Mouse (Mus musculus) neutrophil, adult 65 days (primary cell): ENCODE results near the gene Ifitm1. TPM values are rescaled to one million over a fixed set of nuclear protein-coding genes. Genes with fewer than 3 reads are reported as not detected.

Source experiments
- total RNA-seq: library from RNA; stranded (reverse); gene quantifications from 2 replicates; pipeline ENCODE4 v1.2.4, GENCODE M21; 2023

The Ifitm1 gene
- total RNA-seq = 416 and 495 TPM in 2 replicates

GRCm38 (mm10) chr7:140966921-140967320 lies at the start of gene Ifitm1:
Gene Ifitm1, plus strand, starts transcription at chr7:140967221.

DNA sequence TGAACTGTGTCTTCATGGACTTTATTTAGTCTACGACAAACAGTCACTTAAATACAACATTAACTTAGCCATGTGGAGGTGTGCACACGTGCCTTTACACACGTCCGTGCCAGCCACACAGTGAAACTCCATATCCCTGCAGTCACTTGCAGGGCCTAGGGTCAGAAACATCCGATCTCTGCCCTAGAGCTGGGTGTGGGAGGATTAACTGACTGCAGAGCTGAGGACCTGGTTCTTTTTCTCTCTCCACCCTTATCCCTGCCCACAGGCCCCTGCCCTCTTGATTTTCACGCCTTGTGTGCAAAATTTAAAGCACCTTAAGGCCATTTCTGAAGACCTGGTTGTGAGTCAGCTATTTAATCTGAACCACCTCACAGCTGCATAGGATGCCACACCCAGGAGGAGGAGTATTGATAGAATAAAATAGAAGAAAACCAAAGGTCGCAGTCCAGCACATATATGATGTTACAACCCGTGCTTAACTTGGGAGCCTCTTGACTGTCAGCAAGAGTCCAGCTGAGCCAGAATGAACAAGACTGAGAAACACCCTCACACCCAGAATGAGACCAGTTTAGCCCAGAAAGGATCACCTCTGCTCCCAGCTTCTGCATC lies 46.5 kb upstream of the Ifitm1 start, which contains the start of gene Nlrp6:
Nlrp6 (plus strand) TSS at position 485 of the 612 bp plus-strand sequence.

DNA sequence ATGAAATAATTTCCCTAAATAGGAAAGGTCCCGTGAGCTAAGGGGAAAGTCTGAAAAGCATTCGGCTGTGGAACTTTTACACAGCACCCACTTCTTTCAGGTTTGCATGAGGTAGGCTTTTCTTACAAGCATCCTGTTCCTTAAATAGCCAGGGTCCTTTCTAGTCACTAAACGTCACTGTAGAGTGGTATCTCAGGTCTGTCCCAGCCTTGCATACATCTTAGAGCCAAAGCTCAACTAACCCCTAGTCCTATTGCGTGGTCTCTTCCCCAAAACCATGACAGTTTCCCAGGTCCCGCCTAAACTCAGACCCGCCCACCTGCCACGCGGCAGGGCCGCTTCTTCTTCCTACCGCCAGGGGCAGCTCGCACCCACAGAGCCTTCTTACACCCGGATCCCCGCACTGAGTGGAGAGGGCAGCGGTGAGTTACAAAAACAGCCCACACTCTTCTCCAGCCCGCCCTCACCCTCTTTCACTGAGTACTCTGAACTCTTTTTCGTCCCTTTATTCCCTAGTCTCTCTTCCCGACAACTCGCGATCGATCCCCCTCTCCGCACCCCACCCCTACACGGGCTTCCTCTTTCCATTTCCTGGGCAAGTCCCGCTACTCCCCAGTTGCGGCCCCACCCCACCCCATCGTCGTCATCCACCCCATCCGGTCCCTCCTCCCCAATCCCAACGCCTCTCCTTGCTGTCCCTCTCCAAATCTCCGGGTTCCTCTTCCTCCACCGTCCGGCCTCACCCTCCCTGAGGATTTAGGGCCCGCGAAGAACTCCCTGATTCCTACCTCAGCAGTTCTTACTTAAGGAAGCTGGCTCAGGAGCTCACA lies 25.6 kb upstream of the Ifitm1 start, which contains the start of gene Pgghg:
Pgghg (plus strand) TSS at position 170 of the 830 bp plus-strand sequence.

DNA sequence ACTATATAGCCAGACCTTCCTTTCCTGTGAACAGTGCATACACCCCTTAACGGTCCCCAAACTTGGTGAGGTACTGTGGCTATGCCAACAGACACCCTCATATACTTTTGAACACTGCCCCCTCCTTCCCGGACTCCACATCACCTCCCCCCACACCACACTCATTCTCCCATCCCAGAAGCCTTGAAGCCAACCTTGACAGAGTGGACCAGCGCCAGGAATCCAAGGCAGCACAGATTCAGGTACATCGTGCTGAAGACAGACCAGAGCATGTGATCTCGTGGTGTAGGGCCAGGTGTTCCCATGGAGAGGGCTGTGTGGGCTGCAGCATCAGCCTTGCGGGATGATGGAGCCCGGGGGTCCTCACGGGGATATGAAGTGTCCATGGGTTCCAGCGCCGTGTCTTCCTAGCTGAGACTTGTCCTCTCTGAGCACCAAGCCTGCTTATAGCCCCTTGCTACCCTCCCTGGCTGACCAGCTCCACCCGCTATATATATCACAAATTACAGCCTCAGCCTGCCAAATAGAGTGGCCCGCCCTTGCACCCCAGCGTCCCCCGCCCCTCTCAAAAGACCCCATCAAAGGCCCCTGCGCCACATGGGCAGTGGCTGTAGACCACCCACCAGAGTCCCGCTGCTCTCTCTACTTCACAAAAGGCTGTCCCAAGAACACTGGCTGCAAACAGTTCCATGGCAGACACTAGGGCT lies 17.0 kb upstream of the Ifitm1 start, which contains the start of gene Ifitm5:
Ifitm5 (minus strand) TSS at position 468 of the 707 bp plus-strand sequence.

DNA sequence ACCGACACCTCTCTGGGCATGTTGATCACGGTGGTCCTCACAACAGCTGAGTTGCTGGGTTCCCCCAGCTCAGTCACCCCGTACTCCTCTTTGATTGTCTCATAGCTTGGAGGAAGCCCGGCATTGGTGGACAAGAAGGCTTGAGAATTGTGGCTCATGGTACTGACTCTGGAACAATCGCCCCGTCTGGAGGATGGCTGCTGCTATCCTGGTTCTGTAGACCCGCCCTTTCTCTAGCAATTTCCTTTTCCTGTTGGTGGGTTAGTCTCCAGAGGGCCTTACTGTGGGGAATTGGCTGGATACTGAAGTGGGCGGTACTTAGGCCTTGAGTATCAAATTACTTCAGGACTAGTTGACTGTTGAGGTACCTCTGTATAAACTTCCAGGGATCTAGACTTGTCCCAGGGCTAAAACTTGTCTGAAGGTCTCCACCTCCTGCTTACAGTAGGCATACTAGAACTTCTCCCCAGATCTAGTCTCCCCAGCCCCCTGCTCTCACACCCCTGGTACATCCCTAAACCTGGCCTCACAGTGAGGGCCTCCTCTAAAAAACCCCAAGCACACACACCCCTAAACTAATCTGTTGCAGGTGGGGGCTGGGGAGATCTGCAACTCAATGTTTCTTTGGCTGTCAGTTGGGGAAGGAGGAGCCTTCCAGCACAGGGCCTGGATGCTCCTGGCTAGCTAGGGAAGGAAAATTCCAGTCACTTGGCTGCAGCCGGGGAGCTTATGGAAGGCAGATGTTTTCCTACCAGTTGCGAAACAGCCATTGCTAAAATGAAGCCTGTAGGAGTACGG lies 11.1 kb upstream of the Ifitm1 start, which contains the start of the genes Gm45717 and Ifitm2:
Gm45717 (minus strand) TSS at position 180 of the 798 bp plus-strand sequence.
Ifitm2 (minus strand) TSS at position 230 of the 798 bp plus-strand sequence.

GRCm38 (mm10) chr7:141010593-141010992 lies 43.6 kb downstream of the Ifitm1 start, which contains the start of gene Ifitm3:
Gene Ifitm3, minus strand, starts transcription at chr7:141010770.

DNA sequence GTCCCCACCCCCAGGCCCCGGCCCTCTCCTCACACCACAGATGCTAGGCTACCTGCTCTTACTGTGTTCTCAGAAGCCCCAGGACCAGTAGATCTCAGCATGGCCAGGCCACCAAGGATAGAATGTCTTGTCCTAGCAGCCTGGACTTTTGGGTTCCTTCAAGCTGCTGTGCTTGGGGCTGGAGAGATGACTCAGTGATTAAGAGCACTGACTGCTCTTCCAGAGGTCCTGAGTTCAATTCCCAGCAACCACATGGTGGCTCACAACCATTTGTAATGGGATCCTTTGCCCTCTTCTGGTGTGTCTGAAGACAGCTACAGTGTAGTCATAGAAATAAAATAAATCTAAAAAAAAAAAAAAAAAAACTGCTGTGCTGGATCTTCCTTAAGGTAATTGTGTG lies 50.8 kb downstream of the Ifitm1 start, which contains the start of gene Ifitm6:
Ifitm6 (minus strand) TSS at position 101 of the 400 bp plus-strand sequence.

Other genes with a start within 250 kb of the Ifitm1 start
- gene Cyp2e1, start 203.5 kb upstream of the Ifitm1 start, total RNA-seq = not detected in 2 replicates
- not detected in 2 replicates for gene Syce1, start 179.4 kb upstream of the Ifitm1 start, total RNA-seq
- not detected in 2 replicates for gene Zfp941, start 145.0 kb upstream of the Ifitm1 start, total RNA-seq
- gene Urah, start 132.2 kb upstream of the Ifitm1 start, total RNA-seq = not detected in 2 replicates
- not detected in 2 replicates for gene Scgb1c1, start 121.7 kb upstream of the Ifitm1 start, total RNA-seq
- gene Odf3, start 119.4 kb upstream of the Ifitm1 start, total RNA-seq = not detected in 2 replicates
- gene Gm45785, start 110.9 kb upstream of the Ifitm1 start, total RNA-seq = not detected in 2 replicates
- 98.6 and 113 TPM in 2 replicates for gene Ric8a, start 110.3 kb upstream of the Ifitm1 start, total RNA-seq
- gene Bet1l, start 109.6 kb upstream of the Ifitm1 start, total RNA-seq = 21.7 and 27.0 TPM in 2 replicates
- gene Psmd13, start 85.3 kb upstream of the Ifitm1 start, total RNA-seq = 110 and 137 TPM in 2 replicates
- 7.0 and 7.2 TPM in 2 replicates for gene Sirt3, start 84.9 kb upstream of the Ifitm1 start, total RNA-seq
- not detected in 2 replicates for gene Cox8b, start 66.8 kb upstream of the Ifitm1 start, total RNA-seq
- gene Nlrp6, start 46.3 kb upstream of the Ifitm1 start, total RNA-seq = not detected in 2 replicates
- gene Pgghg, start 25.8 kb upstream of the Ifitm1 start, total RNA-seq = 19.6 and 25.0 TPM in 2 replicates
- 0.73 and 1.7 TPM in 2 replicates for gene Ifitm5, start 16.9 kb upstream of the Ifitm1 start, total RNA-seq
- not detected in 2 replicates for gene Gm45717, start 11.3 kb upstream of the Ifitm1 start, total RNA-seq
- gene Ifitm2, start 11.2 kb upstream of the Ifitm1 start, total RNA-seq = 357 and 529 TPM in 2 replicates
- 381 and 488 TPM in 2 replicates for gene Ifitm3, start 43.5 kb downstream of the Ifitm1 start, total RNA-seq
- gene Ifitm6, start 50.7 kb downstream of the Ifitm1 start, total RNA-seq = 593 and 1,068 TPM in 2 replicates
- not detected in 2 replicates for gene Gm17387, start 61.9 kb downstream of the Ifitm1 start, total RNA-seq
- 0.34 and 0.82 TPM in 2 replicates for gene B4galnt4, start 93.9 kb downstream of the Ifitm1 start, total RNA-seq
- gene Pkp3, start 111.0 kb downstream of the Ifitm1 start, total RNA-seq = 2.4 and 2.6 TPM in 2 replicates
- 4.4 and 5.0 TPM in 2 replicates for gene Sigirr, start 133.4 kb downstream of the Ifitm1 start, total RNA-seq
- not detected in 2 replicates for gene Ano9, start 150.6 kb downstream of the Ifitm1 start, total RNA-seq
- gene Ptdss2, start 155.2 kb downstream of the Ifitm1 start, total RNA-seq = 5.3 and 7.8 TPM in 2 replicates
- gene Rnh1, start 205.6 kb downstream of the Ifitm1 start, total RNA-seq = 105 and 134 TPM in 2 replicates
- gene Hras, start 226.8 kb downstream of the Ifitm1 start, total RNA-seq = 23.9 and 28.1 TPM in 2 replicates
- gene Lrrc56, start 226.9 kb downstream of the Ifitm1 start, total RNA-seq = 4.2 and 4.5 TPM in 2 replicates
- gene Lmntd2, start 246.9 kb downstream of the Ifitm1 start, total RNA-seq = 0.18 TPM in 1 of 2 replicates, not detected in the other
- 2.7 and 5.1 TPM in 2 replicates for gene Rassf7, start 248.6 kb downstream of the Ifitm1 start, total RNA-seq